Mouse (Mus musculus) macrophage (primary cell): ENCODE data around the gene Focad. TPM values are rescaled to one million over a fixed set of nuclear protein-coding genes. Genes with fewer than 3 reads are reported as not detected.

Source experiments
- H3K27ac ChIP-seq: fragments of 350-480 bp; formaldehyde crosslinking; 2 replicates; pipeline ENCODE4 v1.9.0; 2021
- H3K36me3 ChIP-seq: fragments of 350-480 bp; formaldehyde crosslinking; 2 replicates; pipeline ENCODE4 v1.9.0; 2021; ENCODE audit errors: inconsistent target
- H3K4me3 ChIP-seq: fragments of 350-480 bp; formaldehyde crosslinking; 2 replicates; pipeline ENCODE4 v1.9.0; 2021; ENCODE audit errors: inconsistent target
- H3K79me2 ChIP-seq: fragments of 350-480 bp; formaldehyde crosslinking; 2 replicates; pipeline ENCODE4 v1.9.0; 2021; ENCODE audit errors: inconsistent target
- WGBS: methylation state at CpG from one replicate; pipeline ENCODE4 v1.1.7; 2026; ENCODE audit warnings: inconsistent platforms; ENCODE audit not compliant: missing documents; 5-methylcytosine and 5-hydroxymethylcytosine counted together
- polyA plus RNA-seq: library from polyadenylated mRNA; stranded (reverse); fragments of 250-400 nt; gene quantifications from 3 replicates; pipeline ENCODE4 v1.2.4, GENCODE M21; 2018; ENCODE audit warnings: inconsistent platforms

Focad gene
- polyA plus RNA-seq, 1 experiment from 2014 or later: 5.9 TPM

- Histone ChIP-seq H3K36me3 (no peaks in the 10 kb centered on the region), H3K4me3 (no peak overlapping the region), H3K79me2 (no peaks in the 10 kb centered on the region), H3K27ac (no peak overlapping the region)
- WGBS: 53% methylated on average over 5 of the region's 5 CpGs
These were observed 24.4 kb downstream of the Focad start for GRCm38 (mm10) chr4:88118750-88119395.

DNA sequence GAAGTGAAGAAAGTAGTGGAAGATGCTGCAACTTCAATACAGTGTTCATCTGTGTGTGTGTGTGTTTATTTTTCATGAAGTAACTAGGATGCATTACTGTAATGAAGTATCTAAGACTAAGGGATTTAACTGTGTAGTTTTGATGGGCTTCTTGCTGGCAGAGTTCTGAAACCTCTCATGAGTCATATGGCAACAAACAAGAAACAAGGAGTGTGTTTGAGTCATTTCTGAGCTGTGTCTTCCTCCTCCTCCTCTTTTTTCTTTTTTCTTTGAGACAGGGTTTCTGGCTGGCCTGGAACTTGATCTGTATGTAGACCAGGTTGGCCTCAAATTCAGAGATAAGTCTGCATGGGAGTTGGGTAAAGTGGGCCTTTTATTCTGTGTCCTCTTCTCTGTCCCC is 25.7 kb downstream of the Focad start:
- H3K27ac ChIP-seq: no peak overlapping the region
- H3K79me2 ChIP-seq: no peaks in the 10 kb centered on the region
- H3K36me3 ChIP-seq: no peaks in the 10 kb centered on the region
- H3K4me3 ChIP-seq: no peak overlapping the region

- H3K79me2 ChIP-seq: no peaks in the 10 kb centered on the region
- no peak overlapping the region for H3K4me3 ChIP-seq
- H3K27ac ChIP-seq: no peak overlapping the region
- no peaks in the 10 kb centered on the region for H3K36me3 ChIP-seq
- WGBS: 97% methylated on average over 3 of the region's 3 CpGs
These were observed 28.0 kb downstream of the Focad start for GRCm38 (mm10) chr4:88122472-88122871.

DNA sequence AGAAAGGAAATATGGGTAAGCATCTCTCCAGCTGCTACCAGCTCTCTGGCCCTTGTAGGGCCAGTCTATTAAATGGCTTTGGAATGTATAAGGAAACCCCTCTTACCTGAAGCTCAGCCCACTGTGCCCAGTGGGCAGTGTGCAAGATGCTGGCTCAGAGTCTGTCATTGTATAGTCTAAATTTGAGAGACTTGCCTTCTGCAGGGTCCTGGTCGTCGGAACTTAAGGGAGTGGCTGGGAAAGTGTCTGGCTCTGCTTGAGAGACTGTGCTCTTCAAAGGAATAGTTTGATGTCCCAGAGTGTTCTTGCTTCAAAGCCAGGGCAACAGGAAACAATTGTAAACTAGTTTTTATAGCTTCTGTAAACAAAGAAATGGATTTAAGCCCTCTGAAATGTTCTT is 41.5 kb downstream of the Focad start:
- no peaks in the 10 kb centered on the region for H3K36me3 ChIP-seq
- no peaks in the 10 kb centered on the region for H3K79me2 ChIP-seq
- 96% methylated on average over 2 of the region's 2 CpGs for WGBS
- H3K27ac ChIP-seq: no peak overlapping the region
- no peak overlapping the region for H3K4me3 ChIP-seq

- Histone ChIP-seq H3K36me3 (no peaks in the 10 kb centered on the region), H3K27ac (no peak overlapping the region), H3K4me3 (no peak overlapping the region), H3K79me2 (no peaks in the 10 kb centered on the region)
- WGBS: 94% methylated on average over 4 of the region's 4 CpGs
These were observed 42.1 kb downstream of the Focad start for GRCm38 (mm10) chr4:88136528-88136927.

- WGBS: 72% methylated on average over 2 of the region's 2 CpGs
- Histone ChIP-seq H3K79me2 (no peaks in the 10 kb centered on the region), H3K36me3 (no peaks in the 10 kb centered on the region), H3K27ac (no peak overlapping the region), H3K4me3 (no peak overlapping the region)
These were observed 44.0 kb downstream of the Focad start for GRCm38 (mm10) chr4:88138366-88138917.

DNA sequence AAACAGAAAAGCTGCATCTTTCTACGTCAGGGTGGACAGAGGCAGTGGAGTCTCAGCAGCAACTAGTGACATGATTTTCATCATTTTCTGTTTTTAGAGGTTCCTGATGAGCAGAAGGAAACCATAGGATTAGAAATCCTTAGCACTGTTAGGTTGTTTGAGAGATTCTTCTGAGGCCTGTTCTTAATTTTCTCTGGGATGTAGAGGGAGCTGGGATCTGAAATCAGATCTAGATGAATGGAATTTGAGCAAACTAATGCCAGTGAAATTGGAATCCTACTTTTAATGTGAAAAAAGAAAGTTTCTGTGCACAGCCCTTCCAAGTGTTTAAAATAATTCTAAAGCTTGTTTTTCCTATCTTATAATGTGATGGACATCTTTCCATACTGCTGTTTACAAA is 55.0 kb downstream of the Focad start:
- 79% methylated on average over 1 of the region's 1 CpGs for WGBS
- no peaks in the 10 kb centered on the region for H3K79me2 ChIP-seq
- H3K36me3 ChIP-seq: no peaks in the 10 kb centered on the region

GRCm38 (mm10) chr4:88155490-88156160 is 61.2 kb downstream of the Focad start:
- H3K27ac ChIP-seq: no peak overlapping the region
- no peaks in the 10 kb centered on the region for H3K79me2 ChIP-seq
- 70% methylated on average over 3 of the region's 3 CpGs for WGBS
- no peak overlapping the region for H3K4me3 ChIP-seq
- no peaks in the 10 kb centered on the region for H3K36me3 ChIP-seq

More for the DNA sequence above, 55.0 kb downstream of the Focad start:
- H3K4me3 ChIP-seq: no peak overlapping the region
- H3K27ac ChIP-seq: no peak overlapping the region

DNA sequence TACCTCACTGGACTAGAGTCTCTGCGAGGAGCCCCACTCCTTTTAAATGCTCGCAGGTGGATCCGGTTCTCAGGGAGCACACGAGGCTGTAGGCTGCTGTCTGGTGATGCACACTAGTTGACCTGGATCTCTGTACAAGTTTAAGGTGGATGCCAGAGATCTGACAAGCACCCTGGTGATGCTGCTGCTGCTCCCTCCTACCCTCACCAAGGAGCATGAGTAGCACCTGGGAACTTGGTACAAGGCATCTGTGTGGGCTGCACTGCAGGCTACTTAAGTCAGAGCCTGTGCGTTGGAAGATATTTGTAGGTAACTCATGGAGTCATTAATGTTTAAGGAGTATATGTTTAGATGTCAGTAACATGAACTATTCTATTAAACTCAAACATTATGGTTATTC is 62.5 kb downstream of the Focad start:
- H3K4me3 ChIP-seq: no peak overlapping the region
- no peaks in the 10 kb centered on the region for H3K36me3 ChIP-seq
- H3K27ac ChIP-seq: no peak overlapping the region
- 85% methylated on average over 5 of the region's 5 CpGs for WGBS
- H3K79me2 ChIP-seq: no peaks in the 10 kb centered on the region

- Histone ChIP-seq H3K27ac (no peak overlapping the region), H3K79me2 (no peaks in the 10 kb centered on the region), H3K36me3 (no peaks in the 10 kb centered on the region), H3K4me3 (no peak overlapping the region)
- 95% methylated on average over 6 of the region's 6 CpGs for WGBS
These were observed 63.2 kb downstream of the Focad start for GRCm38 (mm10) chr4:88157644-88158043.

DNA sequence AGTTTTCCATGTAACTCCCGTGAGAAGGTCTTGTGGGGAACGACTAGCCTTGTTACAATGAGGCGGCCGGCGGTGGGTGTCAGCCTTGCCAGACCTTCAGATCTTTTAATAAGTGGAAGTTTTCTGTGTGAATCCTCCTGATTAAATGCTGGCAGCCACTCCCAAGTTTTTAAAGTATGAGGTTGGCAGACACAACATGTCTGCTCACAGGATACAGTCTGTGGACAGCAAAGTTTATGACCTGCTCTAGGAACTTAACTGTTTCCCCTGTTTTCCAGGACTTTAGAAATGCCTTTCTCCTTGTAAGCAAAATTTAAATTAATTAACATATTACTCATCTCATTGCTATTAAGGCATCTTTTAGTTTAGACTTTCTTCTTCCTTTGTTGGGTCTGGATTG is 64.8 kb downstream of the Focad start:
- WGBS: 91% methylated on average over 4 of the region's 5 CpGs
- no peaks in the 10 kb centered on the region for H3K79me2 ChIP-seq
- H3K27ac ChIP-seq: no peak overlapping the region
- no peak overlapping the region for H3K4me3 ChIP-seq
- no peaks in the 10 kb centered on the region for H3K36me3 ChIP-seq

- no peak overlapping the region for H3K27ac ChIP-seq
- no peak overlapping the region for H3K4me3 ChIP-seq
- no peaks in the 10 kb centered on the region for H3K36me3 ChIP-seq
- 97% methylated on average over 6 of the region's 6 CpGs for WGBS
- H3K79me2 ChIP-seq: no peaks in the 10 kb centered on the region
These were observed 65.3 kb downstream of the Focad start for GRCm38 (mm10) chr4:88159700-88160099.

DNA sequence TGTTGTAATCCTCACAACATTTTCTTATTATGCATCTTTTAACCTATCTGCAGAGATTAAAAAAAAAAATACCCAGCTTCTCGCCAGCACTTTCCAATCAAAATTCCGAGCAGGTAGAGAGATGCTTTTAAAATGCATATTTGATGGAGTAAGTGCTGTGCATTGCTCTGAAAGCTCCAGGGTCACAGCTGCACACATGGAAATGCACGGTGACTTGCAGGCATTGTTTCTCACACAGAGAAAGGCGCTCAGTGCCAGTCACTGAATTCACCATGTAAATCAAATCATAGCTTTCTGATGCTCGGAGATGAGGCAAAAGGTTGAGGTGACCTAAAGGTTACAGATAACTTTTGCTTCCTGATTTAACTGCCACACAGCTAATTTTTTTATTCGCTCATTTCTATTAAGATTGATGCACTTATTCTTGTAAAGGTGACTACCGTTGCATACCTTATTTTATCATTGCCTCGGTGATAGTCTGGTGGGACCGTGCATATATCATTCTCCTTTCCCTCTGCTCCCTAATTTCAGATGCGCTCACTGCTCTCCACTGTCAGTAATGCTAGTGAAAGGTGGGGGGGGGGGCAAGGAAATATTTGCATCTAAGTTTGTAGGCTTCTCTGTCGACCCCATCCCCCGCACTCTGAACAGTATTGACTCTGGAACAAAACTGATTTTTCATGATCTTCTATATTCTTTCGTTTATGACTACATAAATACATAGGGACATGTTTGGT is 69.2 kb downstream of the Focad start:
- H3K27ac ChIP-seq: no peak overlapping the region
- no peaks in the 10 kb centered on the region for H3K79me2 ChIP-seq
- H3K36me3 ChIP-seq: no peaks in the 10 kb centered on the region
- 91% methylated on average over 13 of the region's 13 CpGs for WGBS
- no peak overlapping the region for H3K4me3 ChIP-seq

- Histone ChIP-seq H3K27ac (no peak overlapping the region), H3K79me2 (no peaks in the 10 kb centered on the region), H3K4me3 (no peak overlapping the region), H3K36me3 (no peaks in the 10 kb centered on the region)
- WGBS: 59% methylated on average over 7 of the region's 7 CpGs
These were observed 72.8 kb downstream of the Focad start for GRCm38 (mm10) chr4:88167008-88167862.
